In genomic region chr16:76354841-76355240, GRCm38 (mm10) we compare ENCODE assay signal across 11 mouse cellular contexts. TPM values are rescaled to one million over a fixed set of nuclear protein-coding genes. Genes with fewer than 3 reads are reported as not detected.
DNase-seq lines count a peak whose midpoint lies in the region; ATAC-seq lines count a peak whose summit lies in the region.
"Had no signal": no experiment of that assay in that cellular context is flagged by ENCODE, and none has a peak within 500 bp of the region (broad histone marks: within the 10 kb centered on the region; RNA-seq: fewer than 3 reads in every experiment).

No protein-coding gene starts in this region.

- 0 out of 2 replicates have a peak, but pooled peaks have one; percentile 20 for ATAC-seq in lung, embryonic 16.5 days (ENCODE audit: low read depth)
- 0 out of 2 replicates have a peak, but pooled peaks have one; percentile 20 for ATAC-seq in megakaryocyte, adult 5-6 weeks (ENCODE audit: poor library complexity, severe bottlenecking)
- no peak for ATAC-seq in forebrain, embryonic 12.5 days (ENCODE audit: low FRiP score)
- ATAC-seq in hindbrain, embryonic 14.5 days (ENCODE audit: low FRiP score) = no peak

- no peak overlapping the region for H3K4me3 ChIP-seq in lung, embryonic 16.5 days (ENCODE audit: low read length)
- H3K4me3 ChIP-seq in erythroblast, embryonic 14.5 days (replicated peaks) = peak overlapping the region; percentile 33
- no peak overlapping the region for H3K4me3 ChIP-seq in forebrain, embryonic 12.5 days (replicated peaks)
- H3K4me3 ChIP-seq in hindbrain, embryonic 14.5 days (replicated peaks; ENCODE audit: low read length) = no peak overlapping the region
- H3K4me3 ChIP-seq: limb, embryonic 13.5 days had no signal

- no peaks in the 10 kb centered on the region for H3K9me3 ChIP-seq in lung, embryonic 16.5 days (ENCODE audit: control insufficient read depth, low read length)
- H3K9me3 ChIP-seq in erythroblast, embryonic 14.5 days (ENCODE audit: control insufficient read depth, low read length) = no peaks in the 10 kb centered on the region
- no peaks in the 10 kb centered on the region for H3K9me3 ChIP-seq in forebrain, embryonic 12.5 days
- H3K9me3 ChIP-seq in hindbrain, embryonic 14.5 days (ENCODE audit: control insufficient read depth, low read length) = no peaks in the 10 kb centered on the region
- H3K9me3 ChIP-seq: limb, embryonic 13.5 days had no signal

- no peaks in the 10 kb centered on the region for H3K27me3 ChIP-seq in lung, embryonic 16.5 days (ENCODE audit: control insufficient read depth, insufficient read depth, low read depth, low read length)
- no peaks in the 10 kb centered on the region for H3K27me3 ChIP-seq in erythroblast, embryonic 14.5 days (ENCODE audit: control insufficient read depth)
- H3K27me3 ChIP-seq in forebrain, embryonic 12.5 days = no peaks in the 10 kb centered on the region
- H3K27me3 ChIP-seq in hindbrain, embryonic 14.5 days (ENCODE audit: control insufficient read depth, insufficient read depth, low read length) = no peaks in the 10 kb centered on the region
- H3K27me3 ChIP-seq: limb, embryonic 13.5 days had no signal

- no peak for DNase-seq in lung, postnatal 25 days (ENCODE audit: low spot score)
- peak; percentile 19 for DNase-seq in ES-CJ7 (ENCODE audit: low read depth, low spot score)
- DNase-seq in hindbrain, embryonic 14.5 days (ENCODE audit: low spot score) = no peak
- DNase-seq: gastrocnemius, postnatal 25 days; heart, postnatal 14 days; kidney, adult 2 months had no signal

- H3K27ac ChIP-seq in lung, embryonic 16.5 days (ENCODE audit: low read length) = no peak overlapping the region
- no peak overlapping the region for H3K27ac ChIP-seq in forebrain, embryonic 12.5 days
- H3K27ac ChIP-seq in hindbrain, embryonic 14.5 days = no peak overlapping the region
- H3K27ac ChIP-seq: limb, embryonic 13.5 days had no signal

- H3K4me1 ChIP-seq in lung, embryonic 16.5 days (replicated peaks; ENCODE audit: control insufficient read depth, insufficient read depth, low read length) = peaks cover 6% of the 10 kb centered on the region
- H3K4me1 ChIP-seq in erythroblast, embryonic 14.5 days (ENCODE audit: control insufficient read depth) = peaks cover 62% of the 10 kb centered on the region
- H3K4me1 ChIP-seq in forebrain, embryonic 12.5 days = peaks cover 9% of the 10 kb centered on the region; the same call in 1 of the 2 replicates
- H3K4me1 ChIP-seq in hindbrain, embryonic 14.5 days (replicated peaks; ENCODE audit: control insufficient read depth, insufficient read depth, low read length) = no peaks in the 10 kb centered on the region

- H3K36me3 ChIP-seq in lung, embryonic 16.5 days (ENCODE audit: control insufficient read depth, insufficient read depth, low read length) = peaks cover under 1% of the 10 kb centered on the region; the same call in 1 of the 2 replicates
- H3K36me3 ChIP-seq in erythroblast, embryonic 14.5 days (ENCODE audit: control insufficient read depth) = peaks cover 68% of the 10 kb centered on the region
- 0 out of 2 replicates have a peak, but pooled peaks cover under 1% of the 10 kb centered on the region for H3K36me3 ChIP-seq in forebrain, embryonic 12.5 days (replicated peaks)
- no peaks in the 10 kb centered on the region for H3K36me3 ChIP-seq in hindbrain, embryonic 14.5 days (replicated peaks; ENCODE audit: control insufficient read depth, insufficient read depth)

- 39% methylated on average over 3 of the region's 3 CpGs for WGBS in lung, embryonic 16.5 days
- 81% methylated on average over 3 of the region's 3 CpGs for WGBS in forebrain, embryonic 12.5 days
- 84% methylated on average over 3 of the region's 3 CpGs for WGBS in hindbrain, embryonic 14.5 days

- no peak overlapping the region for H3K9ac ChIP-seq in lung, embryonic 16.5 days (ENCODE audit: low read length)
- H3K9ac ChIP-seq in forebrain, embryonic 12.5 days = no peak overlapping the region
- no peak overlapping the region for H3K9ac ChIP-seq in hindbrain, embryonic 14.5 days
- H3K9ac ChIP-seq: limb, embryonic 13.5 days had no signal

- H3K4me2 ChIP-seq in lung, embryonic 16.5 days (ENCODE audit: low read depth, low read length) = no peak overlapping the region
- H3K4me2 ChIP-seq in forebrain, embryonic 12.5 days = no peak overlapping the region
- no peak overlapping the region for H3K4me2 ChIP-seq in hindbrain, embryonic 14.5 days (replicated peaks)
- H3K4me2 ChIP-seq: limb, embryonic 13.5 days had no signal

RNA-seq across cellular contexts. Expression of gene Nrip1, which starts 18.8 kb away (rescaled TPM):
- 44.3 and 45.4 TPM in 2 replicates for polyA plus RNA-seq in lung, embryonic 16.5 days (2015; fragmentation: Nextera tagmentation; extraction: Ambion mirVana)
- 0.55 and 0.77 TPM in 2 replicates for polyA plus RNA-seq in erythroblast, embryonic 14.5 days (2012)
- total RNA-seq in megakaryocyte, adult 5-6 weeks (2015) = 21.6 and 22.9 TPM in 2 replicates
- 12.2 and 18.3 TPM in 2 replicates for total RNA-seq in megakaryocyte, adult 5-6 weeks (2017)
- polyA plus RNA-seq in forebrain, embryonic 12.5 days (2016; fragmentation: Nextera tagmentation; extraction: Ambion mirVana) = 32.1 and 37.0 TPM in 2 replicates
- polyA plus RNA-seq in hindbrain, embryonic 14.5 days (2014; fragmentation: Nextera tagmentation; extraction: Ambion mirVana) = 28.9 and 30.4 TPM in 2 replicates

Comparison
In these comparisons a context has a peak if more than half of its experiments do, and no peak if none do; other contexts are left out.
1. ATAC-seq: peak in lung, embryonic 16.5 days (single experiment) and megakaryocyte, adult 5-6 weeks (single experiment); none in forebrain, embryonic 12.5 days (single experiment) and hindbrain, embryonic 14.5 days (single experiment).
2. RNA of gene Nrip1, which starts 18.8 kb away (polyA plus RNA-seq): 44.3 to 45.4 TPM in lung, embryonic 16.5 days, 32.1 to 37.0 TPM in forebrain, embryonic 12.5 days and 28.9 to 30.4 TPM in hindbrain, embryonic 14.5 days; 0.55 to 0.77 TPM in erythroblast, embryonic 14.5 days; every median in the first group is over 10 times any median in the second.